Mouse (Mus musculus) hindbrain, embryonic 16.5 days (tissue): ENCODE data around the gene Fbxo45. TPM values are rescaled to one million over a fixed set of nuclear protein-coding genes. Genes with fewer than 3 reads are reported as not detected.

Experiments used
- ATAC-seq: fragments of 200-750 bp; cut with Nextera tagmentation; 2 replicates; pipeline ENCODE4 v1.8.0; 2017; ENCODE audit warnings: moderate TSS enrichment, moderate library complexity
- H3K27ac ChIP-seq: fragments of 300-500 bp; sonication (generic); 2 replicates; pipeline ENCODE4 v1.5.1; 2014; ENCODE audit warnings: low read depth, mild to moderate bottlenecking, control low read depth, low read length, moderate library complexity
- H3K27me3 ChIP-seq: fragments of 300-500 bp; sonication (generic); replicated peaks from 2 replicates; pipeline ENCODE4 v1.6.1; 2014; ENCODE audit warnings: low read length; ENCODE audit not compliant: control insufficient read depth, insufficient read depth
- H3K36me3 ChIP-seq: fragments of 300-500 bp; sonication (generic); 2 replicates; pipeline ENCODE4 v1.6.1; 2014; ENCODE audit warnings: mild to moderate bottlenecking, low read length, moderate library complexity, mixed read lengths; ENCODE audit not compliant: control insufficient read depth, insufficient read depth
- H3K4me1 ChIP-seq: fragments of 300-500 bp; sonication (generic); 2 replicates; pipeline ENCODE4 v1.6.1; 2014; ENCODE audit warnings: low read depth, low read length; ENCODE audit not compliant: control insufficient read depth, insufficient read depth
- H3K4me2 ChIP-seq: fragments of 300-500 bp; sonication (generic); 2 replicates; pipeline ENCODE4 v1.6.1; 2014; ENCODE audit warnings: mild to moderate bottlenecking, low read length, control low read depth, moderate library complexity
- H3K4me3 ChIP-seq: fragments of 300-500 bp; sonication (generic); 2 replicates; pipeline ENCODE4 v1.5.1; 2014; ENCODE audit warnings: mild to moderate bottlenecking, low read length, control low read depth, moderate library complexity
- H3K9ac ChIP-seq: fragments of 300-500 bp; sonication (generic); 2 replicates; pipeline ENCODE4 v1.6.1; 2014; ENCODE audit warnings: low read depth, mild to moderate bottlenecking, control low read depth, low read length, moderate library complexity
- H3K9me3 ChIP-seq: fragments of 300-500 bp; sonication (generic); 2 replicates; pipeline ENCODE4 v1.6.1; 2014; ENCODE audit warnings: mild to moderate bottlenecking, low read length, moderate library complexity; ENCODE audit not compliant: control insufficient read depth
- WGBS: fragments of 180-500 bp; shearing (Covaris S2); extraction: QIAGEN DNeasy Blood & Tissue Kit; methylation state at CpG from one replicate; pipeline ENCODE4 v1.1.7; 2014; 5-methylcytosine and 5-hydroxymethylcytosine counted together
- polyA plus RNA-seq: library from polyadenylated mRNA; unstranded; fragments of >200 nt; fragmentation: Nextera tagmentation; extraction: Ambion mirVana; gene quantifications from 2 replicates; pipeline ENCODE4 v1.2.1, GENCODE M21; 2015

Gene Fbxo45
- polyA plus RNA-seq, 1 experiment from 2014 or later, result 6.0 TPM

DNA sequence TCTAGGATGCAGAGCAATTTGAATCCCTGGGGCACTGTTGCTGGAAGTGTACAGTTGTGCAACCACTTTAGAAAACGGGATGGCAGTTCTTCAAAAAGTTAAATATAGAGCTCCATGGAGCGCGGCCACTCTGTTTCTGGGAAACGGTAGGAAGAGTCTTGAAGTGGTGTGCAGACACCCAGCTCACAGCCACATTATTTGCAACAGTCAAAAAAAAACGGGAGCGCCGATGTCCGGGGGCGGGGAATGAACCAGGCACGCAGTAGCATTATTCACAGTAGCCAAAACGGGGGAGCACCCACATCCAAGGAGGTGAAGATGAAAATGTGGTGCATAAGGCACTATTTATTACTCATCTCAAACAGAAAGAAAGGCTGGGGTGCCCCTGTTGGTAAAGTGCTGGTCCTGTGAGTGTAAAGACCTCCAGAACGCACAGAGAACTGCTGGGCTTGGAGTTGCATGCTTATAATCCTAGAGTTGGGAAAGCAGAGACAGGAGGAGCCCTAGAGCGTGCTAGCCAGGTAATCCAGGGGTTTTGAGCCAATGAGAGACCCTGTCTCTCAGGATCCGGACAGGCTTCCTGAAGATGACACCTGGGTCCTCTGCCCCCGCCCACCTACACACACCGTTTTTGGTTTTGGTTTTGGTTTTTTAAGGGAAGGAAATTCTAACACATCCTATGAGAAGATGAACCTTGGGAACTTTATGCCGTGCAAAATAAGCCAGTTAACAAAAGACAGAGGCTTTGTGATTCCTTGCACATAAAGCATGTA is 32.0 kb downstream of the Fbxo45 start:
- WGBS, result 82% methylated on average over 17 of the region's 17 CpGs
- no peak for ATAC-seq
- no peaks in the 10 kb centered on the region for H3K27me3 ChIP-seq

DNA sequence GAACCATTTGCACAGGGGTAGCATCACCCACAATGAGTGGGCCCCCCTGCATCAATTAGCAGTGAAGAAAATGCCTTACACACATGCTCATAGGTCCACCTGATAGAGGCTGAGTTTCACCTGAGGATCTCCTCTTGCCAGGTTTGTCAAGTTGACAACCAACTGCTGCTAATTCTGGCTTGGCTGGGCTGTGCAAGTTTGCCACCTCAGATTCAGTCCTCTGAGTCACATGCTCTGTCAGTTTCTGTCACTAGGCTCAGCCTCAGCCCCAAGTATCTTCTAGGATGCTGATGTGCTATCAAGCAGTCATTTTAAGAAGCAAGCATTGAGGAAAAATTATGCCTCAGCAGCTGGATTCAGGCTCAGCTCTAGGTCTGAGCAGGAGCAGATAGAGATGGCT is 32.8 kb downstream of the Fbxo45 start:
- no peak overlapping the region for H3K9ac ChIP-seq
- H3K4me2 ChIP-seq, result no peak overlapping the region
- H3K4me3 ChIP-seq, result no peak overlapping the region
- no peak overlapping the region for H3K27ac ChIP-seq
- H3K27me3 ChIP-seq, result no peaks in the 10 kb centered on the region
- H3K36me3 ChIP-seq, result no peaks in the 10 kb centered on the region
- no peak for ATAC-seq
- peaks cover 6% of the 10 kb centered on the region; the same call in 1 of the 2 replicates for H3K9me3 ChIP-seq
- H3K4me1 ChIP-seq, result no peaks in the 10 kb centered on the region

More for the DNA sequence above, 32.0 kb downstream of the Fbxo45 start:
- H3K27ac ChIP-seq, result no peak overlapping the region
- no peaks in the 10 kb centered on the region for H3K9me3 ChIP-seq
- no peak overlapping the region for H3K9ac ChIP-seq
- no peaks in the 10 kb centered on the region for H3K36me3 ChIP-seq
- no peaks in the 10 kb centered on the region for H3K4me1 ChIP-seq
- H3K4me2 ChIP-seq, result no peak overlapping the region
- no peak overlapping the region for H3K4me3 ChIP-seq

DNA sequence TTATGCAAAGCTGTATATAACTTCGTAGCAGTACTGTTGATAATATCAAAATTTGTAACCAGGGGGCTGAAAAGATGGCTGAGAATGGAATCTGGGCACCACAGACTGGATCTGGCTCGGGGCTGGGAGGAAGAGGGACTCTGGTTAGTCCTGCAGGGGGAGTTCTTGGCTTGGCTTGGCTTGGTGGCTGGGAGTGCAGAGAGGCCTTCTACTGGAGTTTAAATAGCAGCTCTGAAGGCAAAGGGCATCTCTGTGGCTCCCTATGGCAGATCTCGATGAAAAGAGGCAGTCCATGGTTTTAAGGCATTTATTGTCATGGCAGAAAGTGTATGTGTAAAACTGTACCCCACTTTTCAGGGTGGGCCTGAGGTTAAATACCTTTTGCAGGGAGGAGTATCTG is 42.1 kb downstream of the Fbxo45 start:
- Histone ChIP-seq H3K27ac (no peak overlapping the region), H3K4me1 (peaks cover 3% of the 10 kb centered on the region; the same call in 1 of the 2 replicates), H3K27me3 (no peaks in the 10 kb centered on the region), H3K36me3 (no peaks in the 10 kb centered on the region), H3K4me2 (no peak overlapping the region), H3K9ac (no peak overlapping the region), H3K9me3 (peaks cover 6% of the 10 kb centered on the region; the same call in 1 of the 2 replicates), H3K4me3 (no peak overlapping the region)
- 61% methylated on average over 3 of the region's 3 CpGs for WGBS
- no peak for ATAC-seq

DNA sequence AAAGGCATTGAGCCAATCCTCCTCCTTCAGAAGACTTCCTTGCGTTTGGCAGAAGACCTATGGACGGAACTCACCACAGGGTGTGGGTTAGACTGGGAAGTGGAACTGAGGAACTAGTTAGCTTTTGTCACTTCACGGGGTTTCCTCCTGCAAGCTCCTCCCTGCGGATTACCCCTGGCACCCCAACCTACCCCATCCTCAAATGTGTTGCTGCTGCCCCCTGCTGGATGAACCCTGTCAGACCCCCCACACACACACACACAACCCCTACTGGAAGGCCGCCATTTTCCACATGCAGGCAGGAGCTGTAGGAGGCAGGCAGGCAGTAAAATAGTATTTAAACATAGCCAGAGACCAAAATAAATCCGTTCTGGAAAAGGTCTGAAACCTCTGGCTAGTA is 44.3 kb downstream of the Fbxo45 start:
- WGBS, result 80% methylated on average over 6 of the region's 6 CpGs
- no peak for ATAC-seq
- no peaks in the 10 kb centered on the region for H3K36me3 ChIP-seq
- H3K27me3 ChIP-seq, result no peaks in the 10 kb centered on the region
- H3K9me3 ChIP-seq, result no peaks in the 10 kb centered on the region
- peaks cover 3% of the 10 kb centered on the region; the same call in 1 of the 2 replicates for H3K4me1 ChIP-seq
- no peak overlapping the region for H3K4me2 ChIP-seq
- no peak overlapping the region for H3K9ac ChIP-seq
- no peak overlapping the region for H3K4me3 ChIP-seq
- no peak overlapping the region for H3K27ac ChIP-seq

DNA sequence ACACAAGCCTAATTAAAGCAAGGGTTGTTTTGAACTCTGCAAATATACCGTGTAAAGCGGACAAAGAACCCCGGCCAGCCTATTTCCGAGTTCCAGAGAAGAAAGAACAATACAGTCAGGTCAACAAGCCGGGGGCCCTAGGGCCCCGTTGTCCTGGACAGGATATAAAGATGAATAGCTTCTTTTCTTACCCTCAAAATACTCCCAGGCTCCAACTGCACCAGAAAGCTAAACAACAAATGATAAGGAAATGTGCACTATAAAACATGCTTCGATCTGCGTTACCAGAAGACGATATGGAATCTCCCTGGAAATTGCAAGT is 46.0 kb downstream of the Fbxo45 start:
- ATAC-seq, result 0 out of 2 replicates have a peak, but pooled peaks have one; percentile 9
- Histone ChIP-seq H3K36me3 (no peaks in the 10 kb centered on the region), H3K9me3 (no peaks in the 10 kb centered on the region), H3K4me1 (peaks cover 3% of the 10 kb centered on the region; the same call in 1 of the 2 replicates), H3K4me3 (peak overlapping the region; percentile 15; the same call in 1 of the 2 replicates), H3K27ac (no peak overlapping the region), H3K4me2 (peak overlapping the region; percentile 44), H3K9ac (peak overlapping the region; percentile 10; the same call in 1 of the 2 replicates), H3K27me3 (no peaks in the 10 kb centered on the region)
- 33% methylated on average over 9 of the region's 9 CpGs for WGBS

DNA sequence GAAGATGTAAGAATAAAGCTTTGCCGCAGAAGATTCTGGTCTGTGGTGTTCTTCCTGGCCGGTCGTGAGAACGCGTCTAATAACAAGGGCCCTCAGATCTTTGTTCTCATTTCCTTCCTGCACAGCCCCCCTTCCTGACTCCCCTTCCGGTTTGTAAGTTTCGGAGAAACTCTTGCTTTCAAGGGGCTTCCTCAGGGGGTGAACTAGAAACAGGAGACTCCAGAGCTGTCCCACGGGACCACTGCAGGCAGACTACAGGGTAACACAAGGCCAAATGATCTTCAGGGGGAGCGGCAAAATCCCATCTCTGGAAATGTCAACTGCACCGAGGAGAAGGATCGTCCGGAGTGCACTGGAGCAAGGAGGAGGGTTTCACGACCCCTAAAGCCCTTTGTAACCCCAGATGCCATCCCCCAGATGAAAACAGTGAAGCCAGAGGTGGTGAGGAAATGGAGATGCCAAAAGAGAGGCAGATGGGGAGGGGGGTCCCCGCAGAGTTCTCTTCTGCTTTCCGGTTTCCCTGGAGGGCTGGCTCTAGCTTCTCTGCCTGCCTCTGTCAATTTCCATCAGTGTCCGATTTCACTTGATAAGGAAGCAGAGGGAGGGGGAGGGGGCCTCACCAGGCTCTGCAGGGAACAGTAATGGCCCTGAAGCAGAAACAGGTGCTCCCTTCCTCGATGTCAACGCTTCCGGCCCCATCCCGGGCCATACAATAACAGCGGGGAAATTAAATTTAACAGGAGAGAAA is 46.5 kb downstream of the Fbxo45 start:
- H3K4me2 ChIP-seq, result peak overlapping the region; percentile 44
- no peaks in the 10 kb centered on the region for H3K36me3 ChIP-seq
- peaks cover 3% of the 10 kb centered on the region; the same call in 1 of the 2 replicates for H3K4me1 ChIP-seq
- H3K9ac ChIP-seq, result peak overlapping the region; percentile 11; the same call in 1 of the 2 replicates
- H3K27ac ChIP-seq, result peak overlapping the region; percentile 46; the same call in 1 of the 2 replicates
- H3K9me3 ChIP-seq, result no peaks in the 10 kb centered on the region
- no peaks in the 10 kb centered on the region for H3K27me3 ChIP-seq
- WGBS, result 51% methylated on average over 21 of the region's 21 CpGs
- H3K4me3 ChIP-seq, result peak overlapping the region; percentile 15
- ATAC-seq, result 0 out of 2 replicates have a peak, but pooled peaks have one; percentile 27

DNA sequence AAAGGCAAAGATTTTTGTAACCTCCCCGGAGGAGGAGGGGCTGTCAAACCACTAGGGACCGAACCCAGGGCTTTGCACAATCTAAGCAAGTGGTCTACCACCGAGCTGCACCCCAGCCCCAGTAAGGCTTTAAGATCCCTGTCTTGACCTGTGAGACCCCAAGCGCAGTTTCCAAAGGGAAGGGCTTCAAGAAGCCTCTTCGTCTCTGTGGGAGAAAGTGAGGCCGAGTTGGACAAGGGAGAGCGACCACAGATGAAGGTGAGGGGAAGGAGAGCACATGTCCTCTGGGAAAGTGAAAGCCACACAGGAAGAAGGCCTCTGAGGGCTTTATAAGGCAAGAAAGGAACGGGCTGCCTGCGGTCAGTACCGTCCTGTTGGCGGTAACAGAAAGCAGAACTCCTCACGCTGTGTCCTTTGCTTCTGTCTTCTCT is 56.9 kb downstream of the Fbxo45 start:
- no peak overlapping the region for H3K4me2 ChIP-seq
- 65% methylated on average over 12 of the region's 12 CpGs for WGBS
- H3K4me1 ChIP-seq, result no peaks in the 10 kb centered on the region
- no peaks in the 10 kb centered on the region for H3K9me3 ChIP-seq
- H3K27ac ChIP-seq, result no peak overlapping the region
- H3K36me3 ChIP-seq, result no peaks in the 10 kb centered on the region
- H3K9ac ChIP-seq, result no peak overlapping the region
- ATAC-seq, result no peak
- no peaks in the 10 kb centered on the region for H3K27me3 ChIP-seq
- no peak overlapping the region for H3K4me3 ChIP-seq

DNA sequence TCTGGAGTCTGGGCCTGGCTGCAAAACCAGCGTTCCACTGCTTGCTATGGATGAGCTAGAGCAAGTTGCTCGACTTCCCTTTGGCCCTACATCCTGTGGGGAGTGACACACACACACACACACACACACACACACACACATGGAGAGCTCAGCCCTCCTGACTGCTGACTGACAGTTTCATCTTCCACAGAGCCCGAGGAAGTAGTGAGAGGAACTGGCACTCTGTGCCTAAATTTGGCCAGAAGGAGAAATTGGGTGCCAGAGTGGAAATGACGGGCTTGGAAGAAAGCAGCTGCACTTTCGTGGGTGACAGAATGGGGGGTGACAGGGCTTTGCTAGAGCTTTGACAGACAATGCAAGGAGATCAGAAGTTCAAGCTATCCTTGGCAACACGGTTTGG is 57.8 kb downstream of the Fbxo45 start:
- 61% methylated on average over 6 of the region's 6 CpGs for WGBS
- no peak overlapping the region for H3K9ac ChIP-seq
- H3K27ac ChIP-seq, result no peak overlapping the region
- no peaks in the 10 kb centered on the region for H3K36me3 ChIP-seq
- H3K9me3 ChIP-seq, result no peaks in the 10 kb centered on the region
- H3K4me2 ChIP-seq, result no peak overlapping the region
- H3K4me1 ChIP-seq, result no peaks in the 10 kb centered on the region
- ATAC-seq, result no peak
- no peak overlapping the region for H3K4me3 ChIP-seq
- no peaks in the 10 kb centered on the region for H3K27me3 ChIP-seq

DNA sequence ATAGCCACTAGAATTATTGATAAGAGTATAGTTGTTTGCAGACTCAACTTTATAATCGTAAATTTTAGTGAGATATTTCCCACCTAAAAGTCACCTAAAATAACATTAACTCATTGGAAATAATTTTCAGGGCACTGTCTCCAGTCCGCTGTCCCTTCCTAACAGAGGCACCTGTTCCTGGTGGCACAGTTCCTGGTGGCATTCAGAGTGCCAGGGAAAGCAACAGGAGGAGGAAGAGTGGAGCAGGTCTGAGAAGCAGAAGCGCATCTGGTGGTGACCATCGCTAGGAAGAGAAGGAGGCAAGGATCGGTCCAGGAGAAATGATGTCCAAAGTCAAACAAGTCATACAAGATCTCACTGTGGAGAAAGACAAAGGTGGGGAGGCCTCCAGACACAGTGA is 60.9 kb downstream of the Fbxo45 start:
- 97% methylated on average over 5 of the region's 5 CpGs for WGBS
- Histone ChIP-seq H3K9me3 (no peaks in the 10 kb centered on the region), H3K27me3 (no peaks in the 10 kb centered on the region), H3K9ac (no peak overlapping the region), H3K27ac (no peak overlapping the region), H3K4me2 (no peak overlapping the region), H3K36me3 (no peaks in the 10 kb centered on the region), H3K4me3 (no peak overlapping the region), H3K4me1 (no peaks in the 10 kb centered on the region)
- no peak for ATAC-seq
